Mouse (Mus musculus) limb, embryonic 12.5 days (tissue): ENCODE results near the gene Itm2b. TPM values are rescaled to one million over a fixed set of nuclear protein-coding genes. Genes with fewer than 3 reads are reported as not detected.

Source experiments
- ATAC-seq: fragments of 200-750 bp; cut with Nextera tagmentation; 2 replicates; pipeline ENCODE4 v1.8.0; 2017; ENCODE audit warnings: low read depth, moderate TSS enrichment; ENCODE audit not compliant: insufficient number of reproducible peaks, insufficient read depth, low FRiP score, low TSS enrichment
- H3K27ac ChIP-seq: fragments of 300-500 bp; sonication (generic); 2 replicates; pipeline ENCODE4 v1.5.1; 2016; ENCODE audit warnings: mild to moderate bottlenecking, moderate library complexity
- H3K27me3 ChIP-seq: fragments of 300-500 bp; sonication (generic); 2 replicates; pipeline ENCODE4 v1.6.1; 2016; ENCODE audit warnings: mild to moderate bottlenecking, moderate library complexity
- H3K36me3 ChIP-seq: fragments of 300-500 bp; sonication (generic); 2 replicates; pipeline ENCODE4 v1.6.1; 2016; ENCODE audit warnings: mild to moderate bottlenecking, moderate library complexity
- H3K4me1 ChIP-seq: fragments of 300-500 bp; sonication (generic); replicated peaks from 2 replicates; pipeline ENCODE4 v1.6.1; 2016
- H3K4me2 ChIP-seq: fragments of 300-500 bp; sonication (generic); 2 replicates; pipeline ENCODE4 v1.6.1; 2016; ENCODE audit warnings: mild to moderate bottlenecking, moderate library complexity
- H3K4me3 ChIP-seq: fragments of 300-500 bp; sonication (generic); replicated peaks from 2 replicates; pipeline ENCODE4 v1.5.1; 2016; ENCODE audit warnings: mild to moderate bottlenecking
- H3K9ac ChIP-seq: fragments of 300-500 bp; sonication (generic); replicated peaks from 2 replicates; pipeline ENCODE4 v1.6.1; 2016; ENCODE audit warnings: mild to moderate bottlenecking, moderate library complexity
- H3K9me3 ChIP-seq: fragments of 300-500 bp; sonication (generic); 2 replicates; pipeline ENCODE4 v1.6.1; 2016; ENCODE audit warnings: mild to moderate bottlenecking, moderate library complexity
- WGBS: fragments of 180-500 bp; shearing (Covaris S2); methylation state at CpG from one replicate; pipeline ENCODE4 v1.1.7; 2016; 5-methylcytosine and 5-hydroxymethylcytosine counted together
- polyA plus RNA-seq: library from polyadenylated mRNA; unstranded; fragments of >200 nt; fragmentation: Nextera tagmentation; extraction: Ambion mirVana; gene quantifications from 2 replicates; pipeline ENCODE4 v1.2.1, GENCODE M21; 2016

Gene Itm2b
- polyA plus RNA-seq, 1 experiment from 2014 or later = 460 TPM

DNA sequence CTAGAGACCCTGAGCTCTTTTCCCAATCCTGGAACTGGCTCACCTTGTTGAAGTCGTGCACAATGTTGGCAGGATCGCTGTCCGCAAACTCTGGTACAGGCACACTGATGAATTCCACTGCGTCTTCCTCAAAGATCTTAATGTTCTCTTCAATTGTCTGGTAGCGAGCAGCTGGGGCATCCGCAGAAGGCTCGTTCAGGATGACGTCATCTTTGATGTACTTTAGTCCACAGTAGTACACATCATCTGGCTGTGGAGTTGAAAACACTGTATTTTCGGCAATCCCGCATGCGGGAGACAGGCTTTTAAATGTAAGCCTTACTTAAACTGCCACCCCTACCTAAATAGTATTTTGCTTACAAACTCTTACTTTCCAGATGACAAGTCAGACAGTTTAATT is 18.8 kb downstream of the Itm2b start:
- Histone ChIP-seq H3K4me2 (no peak overlapping the region), H3K9me3 (no peaks in the 10 kb centered on the region), H3K4me3 (no peak overlapping the region), H3K9ac (no peak overlapping the region), H3K36me3 (peaks cover 96% of the 10 kb centered on the region), H3K27ac (no peak overlapping the region), H3K4me1 (no peaks in the 10 kb centered on the region), H3K27me3 (no peaks in the 10 kb centered on the region)
- 92% methylated on average over 11 of the region's 11 CpGs for WGBS
- ATAC-seq = no peak

DNA sequence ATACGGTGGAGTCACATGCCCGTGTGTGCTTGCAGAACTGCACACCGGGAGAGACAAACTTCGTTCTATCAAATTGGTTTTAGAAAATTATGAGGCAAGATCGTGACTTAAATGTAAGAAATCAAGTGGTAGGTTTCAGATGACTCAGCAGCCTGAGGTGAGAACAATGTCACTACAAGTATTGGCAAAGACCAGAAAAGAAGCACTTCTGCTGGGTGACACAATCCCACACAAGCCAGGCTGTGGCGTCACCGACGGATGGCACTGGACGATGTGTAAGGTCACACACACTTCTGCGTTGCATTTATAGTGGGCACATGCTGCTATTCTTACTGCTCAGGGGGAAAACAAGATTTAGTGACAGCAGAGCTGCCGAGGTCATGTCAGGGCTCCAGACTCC is 21.3 kb downstream of the Itm2b start:
- H3K36me3 ChIP-seq = peaks cover 98% of the 10 kb centered on the region

GRCm38 (mm10) chr14:73354700-73355099 is 30.4 kb downstream of the Itm2b start:
- no peak for ATAC-seq
- no peaks in the 10 kb centered on the region for H3K9me3 ChIP-seq
- H3K4me1 ChIP-seq = no peaks in the 10 kb centered on the region
- H3K4me3 ChIP-seq = no peak overlapping the region
- no peak overlapping the region for H3K9ac ChIP-seq
- H3K27ac ChIP-seq = no peak overlapping the region
- peaks cover 38% of the 10 kb centered on the region for H3K36me3 ChIP-seq
- no peaks in the 10 kb centered on the region for H3K27me3 ChIP-seq
- WGBS = 91% methylated on average over 8 of the region's 8 CpGs
- H3K4me2 ChIP-seq = no peak overlapping the region

More for the DNA sequence above, 21.3 kb downstream of the Itm2b start:
- H3K27ac ChIP-seq = no peak overlapping the region
- no peak overlapping the region for H3K9ac ChIP-seq
- H3K4me3 ChIP-seq = no peak overlapping the region
- 96% methylated on average over 11 of the region's 11 CpGs for WGBS
- no peaks in the 10 kb centered on the region for H3K4me1 ChIP-seq
- H3K4me2 ChIP-seq = no peak overlapping the region
- ATAC-seq = no peak
- H3K9me3 ChIP-seq = no peaks in the 10 kb centered on the region
- no peaks in the 10 kb centered on the region for H3K27me3 ChIP-seq

DNA sequence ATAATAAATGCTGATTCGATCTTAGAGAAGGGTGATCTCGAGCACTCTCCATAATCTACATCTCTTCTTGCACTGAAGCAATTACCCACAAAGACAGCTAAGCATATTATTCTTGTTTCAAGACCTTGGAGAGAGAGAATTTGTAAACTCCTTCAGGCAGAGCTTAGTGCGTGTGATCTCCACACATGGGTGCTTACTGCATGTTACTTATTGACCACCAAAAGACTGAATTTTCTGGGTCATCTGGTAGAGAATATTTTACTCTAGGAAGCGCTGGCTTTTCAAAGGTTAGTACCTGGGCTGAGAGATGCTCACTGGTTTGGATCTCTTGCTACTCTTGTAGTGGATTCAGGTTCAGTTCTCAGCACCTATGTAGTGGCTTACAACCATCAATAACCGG is 34.0 kb downstream of the Itm2b start:
- no peak for ATAC-seq
- no peak overlapping the region for H3K4me2 ChIP-seq
- H3K27ac ChIP-seq = no peak overlapping the region
- H3K36me3 ChIP-seq = peaks cover 9% of the 10 kb centered on the region; the same call in 1 of the 2 replicates
- H3K9ac ChIP-seq = no peak overlapping the region
- no peak overlapping the region for H3K4me3 ChIP-seq
- no peaks in the 10 kb centered on the region for H3K4me1 ChIP-seq
- no peaks in the 10 kb centered on the region for H3K27me3 ChIP-seq
- WGBS = 91% methylated on average over 5 of the region's 5 CpGs
- no peaks in the 10 kb centered on the region for H3K9me3 ChIP-seq

GRCm38 (mm10) chr14:73350029-73350428 is 35.1 kb downstream of the Itm2b start:
- WGBS = 58% methylated on average over 1 of the region's 1 CpGs
- Histone ChIP-seq H3K27me3 (no peaks in the 10 kb centered on the region), H3K27ac (no peak overlapping the region), H3K4me2 (no peak overlapping the region), H3K9ac (no peak overlapping the region), H3K4me3 (no peak overlapping the region), H3K9me3 (no peaks in the 10 kb centered on the region), H3K4me1 (no peaks in the 10 kb centered on the region), H3K36me3 (peaks cover 9% of the 10 kb centered on the region; the same call in 1 of the 2 replicates)
- no peak for ATAC-seq

GRCm38 (mm10) chr14:73349061-73349670 is 35.9 kb downstream of the Itm2b start:
- Histone ChIP-seq H3K4me3 (no peak overlapping the region), H3K4me2 (no peak overlapping the region), H3K27me3 (no peaks in the 10 kb centered on the region), H3K36me3 (peaks cover 4% of the 10 kb centered on the region; the same call in 1 of the 2 replicates), H3K4me1 (no peaks in the 10 kb centered on the region), H3K9me3 (no peaks in the 10 kb centered on the region), H3K27ac (no peak overlapping the region), H3K9ac (no peak overlapping the region)
- ATAC-seq = no peak
- 65% methylated on average over 7 of the region's 7 CpGs for WGBS

GRCm38 (mm10) chr14:73347302-73347701 is 37.8 kb downstream of the Itm2b start:
- Histone ChIP-seq H3K4me2 (no peak overlapping the region), H3K4me1 (no peaks in the 10 kb centered on the region), H3K9ac (no peak overlapping the region), H3K27ac (no peak overlapping the region), H3K4me3 (no peak overlapping the region), H3K27me3 (no peaks in the 10 kb centered on the region), H3K36me3 (no peaks in the 10 kb centered on the region), H3K9me3 (no peaks in the 10 kb centered on the region)
- WGBS = 77% methylated on average over 9 of the region's 9 CpGs
- no peak for ATAC-seq

DNA sequence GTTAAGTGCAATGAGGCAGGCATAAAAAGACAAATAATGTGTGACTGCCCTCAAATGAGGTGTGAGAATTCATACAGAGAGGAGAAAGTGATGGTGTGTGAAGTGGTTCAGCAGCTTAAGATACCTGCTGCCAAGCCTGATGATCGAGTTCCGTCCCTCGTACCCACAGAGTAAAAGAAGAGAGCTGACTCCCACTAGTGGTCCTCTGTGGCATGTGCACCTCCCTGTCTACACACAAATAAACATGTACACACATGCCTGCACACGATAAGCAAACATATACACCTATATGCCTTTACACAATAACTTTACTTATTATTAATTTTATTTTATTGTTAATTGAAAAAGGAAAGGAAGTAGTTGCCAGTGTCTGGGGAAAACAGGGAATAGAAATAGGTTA is 39.5 kb downstream of the Itm2b start:
- 91% methylated on average over 4 of the region's 4 CpGs for WGBS
- no peaks in the 10 kb centered on the region for H3K27me3 ChIP-seq
- H3K27ac ChIP-seq = no peak overlapping the region
- no peaks in the 10 kb centered on the region for H3K4me1 ChIP-seq
- H3K9me3 ChIP-seq = no peaks in the 10 kb centered on the region
- no peak overlapping the region for H3K4me3 ChIP-seq
- no peaks in the 10 kb centered on the region for H3K36me3 ChIP-seq
- H3K4me2 ChIP-seq = no peak overlapping the region
- no peak overlapping the region for H3K9ac ChIP-seq
- no peak for ATAC-seq

- H3K36me3 ChIP-seq = no peaks in the 10 kb centered on the region
- no peaks in the 10 kb centered on the region for H3K27me3 ChIP-seq
- H3K4me2 ChIP-seq = no peak overlapping the region
- H3K27ac ChIP-seq = no peak overlapping the region
- 43% methylated on average over 6 of the region's 6 CpGs for WGBS
- H3K4me3 ChIP-seq = no peak overlapping the region
- no peaks in the 10 kb centered on the region for H3K9me3 ChIP-seq
- ATAC-seq = no peak
- no peak overlapping the region for H3K9ac ChIP-seq
- H3K4me1 ChIP-seq = no peaks in the 10 kb centered on the region
These were observed 44.9 kb downstream of the Itm2b start for GRCm38 (mm10) chr14:73340051-73340755.

DNA sequence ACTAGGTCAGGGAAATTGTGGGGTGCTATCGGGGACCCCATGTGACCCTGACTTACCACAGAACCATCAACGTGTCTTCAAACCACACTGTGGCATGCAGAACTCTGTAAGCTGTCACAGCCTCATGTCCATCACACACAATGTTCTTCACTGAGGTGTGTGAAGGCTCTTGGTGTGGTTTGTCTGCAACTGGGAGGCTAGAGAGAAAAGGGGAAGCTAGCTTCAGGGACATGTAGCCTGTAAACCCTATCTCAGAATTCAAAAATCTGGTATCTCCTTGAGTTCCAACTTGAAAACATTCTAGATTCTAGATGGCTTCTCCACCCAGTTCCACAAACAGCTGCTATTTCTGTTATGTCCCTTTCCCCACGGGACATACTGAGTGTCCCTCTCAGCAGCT is 45.5 kb downstream of the Itm2b start:
- WGBS = 71% methylated on average over 3 of the region's 3 CpGs
- H3K4me2 ChIP-seq = no peak overlapping the region
- no peak overlapping the region for H3K4me3 ChIP-seq
- no peaks in the 10 kb centered on the region for H3K27me3 ChIP-seq
- H3K9ac ChIP-seq = no peak overlapping the region
- H3K27ac ChIP-seq = no peak overlapping the region
- H3K4me1 ChIP-seq = no peaks in the 10 kb centered on the region
- H3K36me3 ChIP-seq = no peaks in the 10 kb centered on the region
- no peaks in the 10 kb centered on the region for H3K9me3 ChIP-seq
- ATAC-seq = no peak

GRCm38 (mm10) chr14:73336316-73337080 is 48.6 kb downstream of the Itm2b start:
- no peak for ATAC-seq
- H3K9ac ChIP-seq = no peak overlapping the region
- 76% methylated on average over 6 of the region's 6 CpGs for WGBS
- H3K4me3 ChIP-seq = no peak overlapping the region
- H3K27me3 ChIP-seq = no peaks in the 10 kb centered on the region
- no peaks in the 10 kb centered on the region for H3K36me3 ChIP-seq
- H3K4me2 ChIP-seq = no peak overlapping the region
- no peak overlapping the region for H3K27ac ChIP-seq
- H3K9me3 ChIP-seq = no peaks in the 10 kb centered on the region
- no peaks in the 10 kb centered on the region for H3K4me1 ChIP-seq
